Mouse (Mus musculus) heart, postnatal 36 days (tissue): ENCODE measurements around the gene Mrpl44. TPM values are rescaled to one million over a fixed set of nuclear protein-coding genes. Genes with fewer than 3 reads are reported as not detected.

Experiments
- DNase-seq, 2 experiments: peaks; one replicate each; pipeline ENCODE4 v3.0.0; 2021 to 2022
- intact Hi-C: fragments of 180-260 bp; cut with DNase I; formaldehyde crosslinking; loops from one replicate; pipeline ENCODE4 v1.15.1; 2025
- total RNA-seq, 2 experiments: library from RNA; stranded (reverse); gene quantifications; 2 replicates each; pipeline ENCODE4 v1.2.3; 2021

Gene Mrpl44
- 10 to 100 TPM; 66.7 to 74.2 TPM for total RNA-seq

DNA sequence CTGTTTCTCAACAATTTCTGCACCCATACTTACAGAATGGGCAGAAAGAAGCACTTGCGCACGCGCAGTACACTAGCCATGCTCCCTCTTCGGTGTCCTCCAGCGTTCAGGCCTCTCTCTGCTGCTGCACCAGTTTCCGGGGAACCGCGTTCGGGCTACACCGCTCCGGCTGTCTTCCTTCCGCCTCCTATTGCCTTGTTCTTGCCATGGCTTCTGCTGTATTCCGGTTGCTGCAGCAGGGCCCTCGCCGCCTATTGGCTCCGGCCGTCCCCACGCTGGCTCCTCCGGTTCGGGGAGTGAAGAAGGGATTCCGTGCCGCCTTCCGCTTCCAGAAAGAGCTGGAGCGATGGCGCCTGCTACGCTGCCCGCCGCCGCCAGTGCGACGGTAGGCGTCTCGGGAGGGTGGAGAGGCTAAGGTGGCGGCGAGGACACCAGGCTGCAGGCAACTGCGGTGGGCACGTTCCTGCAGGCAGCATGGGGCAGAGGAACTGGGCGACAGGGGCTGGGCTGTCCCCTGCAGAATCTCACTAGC, at the start of gene Mrpl44, which contains the start of gene Wdfy1:
TSS of gene Mrpl44 (plus strand) at position 92 of the 532 bp plus-strand sequence.
TSS of gene Wdfy1 (minus strand) at position 217 of the 532 bp plus-strand sequence.
- intact Hi-C loops: loop anchor here (2.0 to 5.0 kb wide), 2 partner anchors 13 to 64 kb away; no protein-coding TSS in a partner anchor
- DNase-seq: peak; percentile 99 to 100

DNA sequence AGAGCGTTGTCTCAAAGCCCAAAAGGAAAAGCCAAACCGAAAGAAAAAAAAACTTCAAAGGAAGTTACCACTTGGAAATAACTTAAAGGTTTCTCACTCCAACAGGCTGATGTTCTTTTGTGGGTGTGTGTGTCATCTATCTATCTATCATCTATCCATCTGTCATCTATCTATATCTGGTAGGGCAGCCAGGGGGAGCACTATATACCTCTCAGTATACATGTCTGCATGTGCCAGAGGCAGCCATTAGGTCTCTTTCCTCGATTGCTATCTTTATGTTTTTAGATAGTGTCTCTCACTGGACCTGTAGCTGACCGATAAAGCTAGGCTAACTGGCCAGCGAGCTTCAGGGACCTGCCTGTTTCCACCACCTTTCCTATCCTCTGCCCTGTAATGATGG, 41.0 kb upstream of the Mrpl44 start:
- intact Hi-C loops: no loop called here
- DNase-seq: no peak

DNA sequence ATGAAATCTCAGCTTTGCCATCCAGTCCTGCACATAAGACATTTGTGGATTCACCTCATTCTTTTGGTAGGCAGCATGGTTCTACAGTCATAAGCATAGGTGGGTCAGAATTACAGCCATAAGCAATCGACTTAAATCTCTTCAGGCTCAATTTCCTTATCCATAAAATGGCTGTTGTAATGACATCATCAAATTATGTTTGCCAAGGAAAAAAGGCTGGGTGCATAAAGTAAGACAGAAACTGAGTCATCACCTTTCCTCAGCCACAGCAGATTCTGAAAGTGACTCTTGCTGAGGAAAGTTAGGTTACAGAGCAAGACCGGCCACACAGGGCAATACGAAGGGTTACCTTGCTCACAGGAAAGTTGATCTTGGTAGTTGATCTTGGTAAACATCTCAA, 39.4 kb upstream of the Mrpl44 start:
- DNase-seq: no peak
- intact Hi-C loops: no loop called here

DNA sequence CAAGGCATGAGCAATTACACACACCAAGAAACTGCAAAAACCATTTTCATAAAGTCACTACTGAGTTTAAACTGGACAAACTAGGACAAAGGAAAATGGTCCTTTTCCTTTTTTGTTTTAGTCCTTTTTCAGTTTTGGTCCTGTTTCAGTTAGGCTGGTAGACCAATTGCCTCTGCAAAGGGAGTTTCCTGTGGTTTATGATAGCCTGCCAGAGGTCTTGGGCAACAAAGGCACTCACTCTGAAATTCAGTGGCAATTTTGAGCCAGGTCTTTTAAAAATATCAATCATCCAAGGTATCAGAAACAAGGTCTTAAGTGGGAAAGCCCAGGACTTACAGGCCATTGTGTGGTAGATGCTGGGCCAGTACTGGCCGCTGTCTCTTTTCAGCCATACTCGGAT, 36.1 kb upstream of the Mrpl44 start:
- intact Hi-C loops: loop anchor here (2.0 kb wide), 1 partner anchor 21 kb away; no protein-coding TSS in a partner anchor
- DNase-seq: no peak

DNA sequence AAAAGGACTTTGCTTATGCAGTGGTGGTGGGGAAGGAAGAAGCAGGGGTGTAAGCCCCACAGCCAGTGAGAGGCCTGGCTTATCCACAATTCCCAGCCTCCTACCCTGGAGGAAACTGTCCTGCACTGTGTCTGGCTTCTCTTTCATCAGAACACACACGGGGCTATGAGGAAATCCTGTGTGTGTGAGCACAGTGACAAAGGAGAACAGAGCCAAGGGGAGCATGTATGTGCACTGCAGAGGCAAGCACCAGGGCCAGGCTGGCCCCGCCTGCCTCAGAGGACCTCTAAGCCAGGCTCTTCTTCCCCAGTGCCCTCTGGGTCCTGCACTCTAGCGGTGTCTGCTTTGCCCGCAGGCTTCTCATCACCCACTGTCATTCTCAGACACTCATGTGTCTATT, 34.8 kb upstream of the Mrpl44 start:
- intact Hi-C loops: loop anchor here (2.0 kb wide), 1 partner anchor 20 kb away; no protein-coding TSS in a partner anchor

DNA sequence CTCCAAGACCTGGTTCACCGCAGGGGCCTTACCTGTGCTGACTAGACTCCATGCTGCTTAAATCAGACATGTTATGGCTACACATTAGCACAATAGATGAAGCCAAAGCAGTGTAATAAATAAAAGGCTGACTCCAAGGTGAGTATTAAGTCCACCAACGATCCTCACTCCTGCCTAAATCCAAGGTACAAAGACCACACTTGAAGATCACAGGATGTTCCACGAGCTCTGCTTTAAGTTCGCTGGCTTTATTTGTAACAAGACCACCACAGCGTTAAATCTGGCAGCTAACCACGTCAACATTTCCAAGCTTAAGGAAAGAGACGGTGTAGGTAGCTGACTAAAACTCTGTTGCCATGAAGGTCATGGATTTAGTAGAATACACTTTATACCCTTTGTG, 32.9 kb upstream of the Mrpl44 start:
- intact Hi-C loops: no loop called here
- DNase-seq: no peak

More for the DNA sequence above, 34.8 kb upstream of the Mrpl44 start:
- DNase-seq: no peak

DNA sequence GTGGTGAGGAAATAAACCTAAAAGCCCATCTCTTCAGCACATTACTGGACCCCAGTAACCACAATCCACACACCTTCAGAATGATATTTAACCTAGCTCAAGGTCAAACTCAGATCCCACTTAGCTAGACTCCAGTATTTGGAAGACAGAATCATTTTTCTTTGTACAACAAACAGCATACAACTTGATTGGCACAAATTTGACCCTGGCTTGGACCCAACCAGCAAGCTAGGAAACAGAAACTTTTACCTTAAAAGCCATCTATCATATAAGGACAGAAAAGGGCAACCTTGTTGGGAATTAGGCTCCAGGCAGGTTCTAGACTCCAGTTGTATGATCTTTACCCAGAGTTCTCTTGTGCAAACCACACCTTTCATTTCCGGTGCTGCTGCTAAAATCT, 32.4 kb upstream of the Mrpl44 start:
- DNase-seq: no peak
- intact Hi-C loops: no loop called here

DNA sequence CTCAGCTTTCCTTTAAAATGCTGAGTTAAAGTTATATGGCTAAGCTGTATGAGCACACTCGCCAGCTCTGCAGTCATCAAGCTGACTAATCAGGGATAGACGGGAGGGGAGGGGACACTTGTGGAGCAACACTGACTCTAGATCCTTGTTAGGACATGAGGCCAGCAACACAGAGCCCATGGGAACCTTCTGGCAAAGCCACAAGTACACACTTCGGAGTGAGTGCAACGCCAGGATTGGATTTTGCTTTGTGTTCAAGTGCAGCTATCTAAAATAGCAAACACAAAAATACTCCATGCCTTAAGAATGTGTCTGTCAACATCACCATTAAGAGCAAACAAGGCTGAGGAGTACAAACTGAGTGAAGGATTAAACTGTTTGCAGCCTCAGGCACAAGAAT, 29.8 kb upstream of the Mrpl44 start:
- intact Hi-C loops: no loop called here
- DNase-seq: peak; percentile 62 to 65

DNA sequence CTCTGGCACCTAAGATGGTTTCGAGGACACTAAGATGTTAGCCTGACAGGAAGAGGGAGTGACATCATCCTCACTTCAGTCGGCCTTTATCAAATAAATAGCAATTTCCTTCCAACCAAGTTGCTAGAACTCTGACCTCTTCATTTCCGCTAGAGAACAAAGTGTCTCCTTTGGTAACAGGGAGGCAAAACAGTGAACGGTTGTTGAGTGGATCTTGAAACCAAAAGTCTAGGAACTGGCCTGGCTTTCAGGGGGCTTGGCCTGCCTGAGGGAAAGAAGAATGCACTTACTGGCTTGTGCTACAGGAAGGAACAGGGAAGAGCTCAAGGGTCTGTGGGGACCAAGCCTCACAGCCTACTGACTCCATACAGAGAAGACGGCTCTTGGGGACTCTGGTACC, 24.6 kb upstream of the Mrpl44 start:
- intact Hi-C loops: loop anchor here (10.0 kb wide), 1 partner anchor 584 kb away; no protein-coding TSS in a partner anchor
- DNase-seq: no peak

DNA sequence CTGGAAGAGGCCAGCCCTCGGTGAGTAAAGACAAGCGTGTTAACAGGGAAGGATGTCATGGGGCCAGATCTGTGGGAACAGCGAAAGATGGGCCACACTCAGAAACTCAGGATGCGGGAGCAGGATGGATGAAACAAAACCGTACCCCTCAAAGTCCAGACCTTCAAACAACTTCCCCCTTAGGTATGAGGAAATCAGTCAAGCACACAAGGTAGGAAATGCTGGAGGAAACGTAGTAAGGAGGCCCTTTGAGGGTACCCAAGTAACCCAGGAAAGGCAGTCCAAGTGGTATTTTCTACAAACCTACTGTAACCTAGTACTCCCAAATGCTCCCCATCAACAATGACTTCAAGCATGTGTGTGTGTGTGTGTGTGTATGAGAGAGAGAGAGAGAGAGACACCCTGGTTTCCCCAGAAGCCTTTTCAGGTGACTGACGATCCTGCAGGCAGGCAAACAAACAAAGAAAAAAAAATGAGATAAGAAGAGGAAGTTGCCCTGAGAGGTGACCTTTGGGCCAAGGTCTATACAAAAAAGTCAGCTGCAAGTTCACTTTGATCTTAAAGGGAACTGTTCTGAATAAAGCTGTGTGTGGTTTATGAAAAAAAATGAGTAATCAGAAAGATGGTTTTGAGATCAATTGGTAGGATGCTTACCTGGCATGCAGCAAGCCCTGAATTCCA, 23.7 kb upstream of the Mrpl44 start:
- intact Hi-C loops: loop anchor here (10.0 kb wide), 1 partner anchor 583 kb away; no protein-coding TSS in a partner anchor
- no peak for DNase-seq

DNA sequence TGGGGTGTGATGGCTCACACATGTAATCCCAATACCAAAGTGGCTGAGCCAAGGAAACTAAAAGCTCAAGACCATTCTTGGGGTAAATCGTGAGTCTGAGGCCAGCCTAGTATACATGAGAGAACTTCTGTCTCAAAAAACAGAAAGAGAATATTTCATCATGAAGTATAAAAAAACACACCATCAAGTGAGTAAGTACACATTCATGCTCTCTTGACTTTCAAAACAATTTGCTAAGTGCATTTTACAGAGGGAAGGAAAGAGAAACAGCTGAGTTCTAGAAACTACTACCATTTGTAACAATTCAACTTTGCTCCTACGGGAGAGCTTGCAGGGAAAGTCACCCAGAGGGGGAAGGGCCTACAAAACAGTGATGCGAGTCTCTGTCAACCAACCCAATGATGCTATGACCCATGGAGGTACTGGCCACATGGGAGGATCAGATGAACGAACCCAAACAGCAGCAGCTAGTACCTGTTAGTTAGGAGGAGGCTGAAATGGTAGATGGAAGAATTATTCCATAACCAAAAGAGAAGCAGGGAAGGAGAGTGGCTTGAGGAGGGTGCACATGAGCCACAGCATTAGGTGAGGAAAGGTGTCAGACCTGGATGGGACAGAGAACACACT, 23.0 kb upstream of the Mrpl44 start:
- intact Hi-C loops: loop anchor here (10.0 kb wide), 1 partner anchor 582 kb away; no protein-coding TSS in a partner anchor
- DNase-seq: no peak

DNA sequence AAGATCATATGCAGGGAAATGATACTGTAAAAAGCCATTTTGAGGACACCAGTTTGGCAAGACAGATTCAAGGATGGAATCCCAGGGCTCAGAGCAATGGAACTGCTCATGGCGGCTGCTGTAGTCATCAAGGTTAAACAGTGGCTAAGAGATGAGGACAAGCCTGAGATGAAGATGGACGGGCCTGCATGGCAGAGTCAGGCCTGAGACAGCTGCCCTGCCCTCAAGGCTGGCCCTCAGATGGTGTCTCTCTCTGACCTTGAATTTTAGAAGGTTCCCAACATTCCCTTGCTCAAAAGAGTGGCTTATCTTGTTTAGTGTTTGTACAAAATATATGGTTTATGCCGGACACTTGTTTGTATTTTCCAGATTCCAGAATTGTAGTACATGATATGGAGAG, 22.4 kb upstream of the Mrpl44 start:
- no peak for DNase-seq
- intact Hi-C loops: loop anchor here (10.0 kb wide), 1 partner anchor 581 kb away; no protein-coding TSS in a partner anchor

DNA sequence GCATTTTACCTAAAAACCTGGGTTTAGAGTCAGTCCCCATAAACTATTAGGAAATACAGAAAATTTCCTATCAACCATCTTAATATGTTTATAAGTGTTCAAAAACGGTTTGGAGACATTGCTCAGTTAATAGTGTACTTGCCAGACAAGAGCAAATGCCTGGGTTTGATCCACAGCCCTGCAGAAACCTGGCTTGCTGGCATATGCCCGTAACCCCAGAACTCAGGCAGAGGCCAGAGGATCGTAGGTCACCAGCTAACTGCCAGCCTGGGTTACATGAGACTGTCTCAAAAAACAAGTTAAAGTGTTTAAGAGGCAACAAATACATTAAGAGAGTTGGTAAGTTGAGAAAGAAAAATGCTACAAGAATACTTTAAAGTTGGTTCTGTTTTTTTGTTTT, 20.9 kb upstream of the Mrpl44 start:
- intact Hi-C loops: loop anchor here (10.0 kb wide), 1 partner anchor 580 kb away; no protein-coding TSS in a partner anchor
- no peak for DNase-seq

DNA sequence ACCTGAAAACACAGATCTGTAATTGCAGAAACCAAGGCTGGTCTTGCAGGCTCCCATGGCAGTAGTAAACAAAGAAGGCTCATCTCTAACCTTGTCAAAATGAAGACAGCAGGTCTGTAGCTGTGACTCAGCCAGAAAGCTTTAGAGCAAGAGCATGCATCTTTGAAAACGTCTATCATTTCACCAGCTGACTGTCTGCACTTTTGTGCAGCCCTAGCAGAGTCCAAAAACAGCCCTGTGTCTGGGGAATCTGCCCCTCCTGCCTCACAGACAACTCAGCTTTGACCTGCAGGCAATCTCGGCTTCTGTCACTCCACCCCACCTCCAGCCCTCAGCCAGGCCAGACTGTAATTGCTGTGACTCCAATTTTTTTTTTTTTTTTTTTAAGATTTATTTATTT, 20.4 kb upstream of the Mrpl44 start:
- DNase-seq: no peak
- intact Hi-C loops: loop anchor here (10.0 kb wide), 1 partner anchor 579 kb away; no protein-coding TSS in a partner anchor

DNA sequence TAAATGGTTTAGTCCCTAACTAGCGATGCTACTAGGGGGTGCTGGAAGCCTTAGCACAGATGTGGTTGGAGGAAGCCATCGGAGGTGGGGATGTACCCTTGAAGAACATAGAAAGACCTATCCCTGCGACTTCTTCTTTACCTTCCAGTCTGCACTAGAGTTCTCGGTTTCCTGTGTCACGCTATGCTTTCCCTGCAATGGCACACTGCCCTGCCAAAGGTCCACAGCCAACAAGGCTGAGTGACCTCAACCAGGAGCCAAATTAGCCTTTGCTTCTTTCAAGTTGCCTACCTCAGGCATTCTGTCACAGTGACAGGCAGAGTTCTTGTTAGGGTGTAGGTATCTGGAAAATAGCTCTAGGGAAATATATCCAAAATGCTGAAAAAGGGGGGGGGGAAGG, 19.4 kb upstream of the Mrpl44 start:
- intact Hi-C loops: loop anchor here (10.0 kb wide), 1 partner anchor 578 kb away; no protein-coding TSS in a partner anchor
- DNase-seq: no peak

DNA sequence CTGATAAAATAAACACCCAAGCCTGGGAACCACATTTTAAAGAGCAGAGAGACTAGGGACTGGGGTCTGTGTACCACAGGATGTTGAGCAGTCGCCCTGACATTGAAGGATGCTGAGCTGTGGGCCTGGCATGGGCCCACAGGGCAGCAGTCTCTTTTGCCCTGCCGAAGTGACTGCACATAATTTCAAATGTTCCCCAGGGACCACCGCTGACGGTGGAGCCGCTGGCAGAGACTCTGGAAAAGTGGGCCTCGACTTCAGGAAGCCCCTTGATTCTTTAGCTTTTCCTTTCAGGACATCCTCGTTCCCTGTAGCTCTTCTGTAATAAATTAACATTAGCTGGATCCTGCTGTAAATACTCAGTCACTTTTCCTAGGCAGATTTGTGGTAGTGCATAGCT, 18.7 kb upstream of the Mrpl44 start:
- intact Hi-C loops: loop anchor here (10.0 kb wide), 1 partner anchor 578 kb away; no protein-coding TSS in a partner anchor
- peak in 1 of 2 experiments; percentile 30 for DNase-seq

DNA sequence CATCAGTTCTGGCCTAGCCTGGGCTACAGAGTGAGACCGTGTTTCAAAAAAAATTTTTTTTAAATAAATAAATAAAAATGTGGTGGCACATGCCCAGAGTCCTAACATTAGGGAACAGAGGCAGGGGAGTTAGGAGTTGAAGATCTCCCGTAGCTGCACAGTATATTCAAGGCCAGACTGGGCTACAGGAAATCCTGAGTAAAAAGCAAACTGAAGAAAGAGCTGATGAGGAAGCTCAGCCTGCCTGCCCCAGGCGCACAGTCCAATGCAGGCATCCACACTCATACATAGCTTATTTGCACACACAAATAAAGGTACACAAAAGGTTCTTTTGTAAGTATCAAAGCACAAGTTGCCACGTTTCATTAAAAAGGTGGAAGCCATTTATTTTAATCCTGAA, 18.2 kb upstream of the Mrpl44 start:
- intact Hi-C loops: loop anchor here (10.0 kb wide), 1 partner anchor 577 kb away; no protein-coding TSS in a partner anchor
- DNase-seq: no peak

DNA sequence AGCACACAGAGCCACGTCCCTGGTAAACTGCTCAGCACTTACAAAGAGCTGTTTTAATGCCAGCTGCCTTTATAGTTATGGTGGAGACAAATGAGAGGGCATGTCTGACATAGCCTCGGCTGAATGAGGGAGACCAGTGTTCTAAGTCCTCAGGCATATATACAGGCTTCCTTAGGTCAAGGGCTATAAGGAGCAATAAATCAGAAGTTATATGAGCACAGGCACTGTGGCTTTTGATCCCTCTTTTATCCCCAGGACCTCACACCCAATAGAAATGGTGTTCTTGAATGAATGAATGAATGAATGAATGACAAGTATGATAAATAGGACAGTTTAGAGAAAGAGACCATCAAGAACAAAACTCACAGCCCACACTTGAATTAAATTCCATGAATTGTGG, 16.8 kb upstream of the Mrpl44 start:
- intact Hi-C loops: loop anchor here (10.0 kb wide), 1 partner anchor 576 kb away; no protein-coding TSS in a partner anchor
- DNase-seq: no peak

DNA sequence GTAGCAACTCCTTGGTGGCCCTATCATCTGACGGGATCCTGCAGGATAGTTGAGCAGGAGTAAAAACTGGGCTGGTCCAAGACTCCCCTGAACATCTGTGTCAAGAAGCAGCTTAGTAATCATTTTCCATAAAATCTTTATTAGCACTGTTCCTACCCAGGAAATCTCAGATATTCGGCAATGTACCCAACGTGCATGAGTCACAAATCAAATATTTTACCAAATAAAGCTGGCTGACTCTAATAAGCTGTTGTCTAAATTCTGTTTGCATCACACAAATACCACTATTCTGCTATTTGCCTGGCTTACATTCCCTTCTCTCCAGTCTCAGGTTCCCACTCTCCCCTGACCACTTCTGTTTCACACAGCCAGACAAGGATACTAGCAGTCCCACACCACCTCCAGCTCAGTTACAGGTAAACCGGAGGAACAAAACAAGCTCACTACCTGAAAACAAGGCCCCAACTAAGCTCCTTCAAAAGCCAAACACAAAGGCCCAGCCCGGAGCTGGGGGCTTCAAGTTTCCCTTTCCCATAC, 16.3 kb upstream of the Mrpl44 start:
- no peak for DNase-seq
- intact Hi-C loops: loop anchor here (10.0 kb wide), 1 partner anchor 575 kb away; no protein-coding TSS in a partner anchor

DNA sequence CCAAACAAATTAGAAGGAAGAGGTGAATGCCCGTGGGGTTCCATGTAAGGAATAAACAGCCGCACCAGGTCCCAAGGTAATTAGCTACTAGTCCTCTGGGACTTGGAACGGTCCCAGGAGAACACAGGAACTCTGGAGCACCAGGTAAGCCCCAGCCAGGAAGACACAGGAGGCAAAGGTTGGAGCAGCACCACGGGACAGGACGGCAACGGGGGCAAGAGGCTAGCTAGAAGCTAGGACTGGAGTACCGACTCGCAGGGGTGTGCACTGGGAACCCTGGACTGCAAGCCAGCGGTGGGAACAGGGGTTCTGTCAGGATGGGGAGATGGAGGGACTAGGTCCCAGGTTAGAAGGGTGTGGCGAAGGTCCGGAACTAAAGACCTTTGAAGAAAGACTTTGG, 15.2 kb upstream of the Mrpl44 start:
- intact Hi-C loops: loop anchor here (2.0 to 5.0 kb wide), 2 partner anchors 20 to 48 kb away; no protein-coding TSS in a partner anchor
- peak in 1 of 2 experiments; percentile 14 for DNase-seq
